Mouse (Mus musculus) layer of hippocampus, postnatal 10 days (tissue): Measurements from ENCODE around the gene Smarcad1. TPM values are rescaled to one million over a fixed set of nuclear protein-coding genes. Genes with fewer than 3 reads are reported as not detected.

Experiments used
- DNase-seq, 2 experiments: peaks; one replicate each; pipeline ENCODE4 v3.0.0; 2021; ENCODE audit warnings: low spot score in 2 of 2
- total RNA-seq, 2 experiments: library from RNA; stranded (reverse); gene quantifications; 2 replicates each; pipeline ENCODE4 v1.2.3; 2021

Gene Smarcad1
- total RNA-seq, 2 experiments from 2014 or later = 46.4 to 48.2 TPM

DNA sequence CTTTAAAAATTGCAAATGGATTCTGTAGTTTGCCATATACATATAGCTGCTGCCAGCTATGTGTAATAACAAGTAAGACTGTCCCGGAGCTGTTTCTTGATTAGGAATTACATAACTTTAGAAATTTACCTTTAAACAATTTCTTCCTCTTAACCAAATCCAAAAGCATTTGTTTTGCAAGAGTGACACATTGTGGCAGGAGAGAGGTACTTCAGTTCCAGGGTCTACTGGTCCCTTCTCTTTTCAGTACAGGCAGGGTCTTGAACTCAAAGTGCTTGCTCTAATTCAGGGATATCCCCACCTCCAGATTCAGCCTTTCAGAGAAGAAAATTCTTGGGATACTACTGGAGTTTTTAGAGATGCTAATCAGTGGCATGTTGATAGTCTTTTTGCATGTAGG is 36.8 kb downstream of the Smarcad1 start:
- DNase-seq = no peak

DNA sequence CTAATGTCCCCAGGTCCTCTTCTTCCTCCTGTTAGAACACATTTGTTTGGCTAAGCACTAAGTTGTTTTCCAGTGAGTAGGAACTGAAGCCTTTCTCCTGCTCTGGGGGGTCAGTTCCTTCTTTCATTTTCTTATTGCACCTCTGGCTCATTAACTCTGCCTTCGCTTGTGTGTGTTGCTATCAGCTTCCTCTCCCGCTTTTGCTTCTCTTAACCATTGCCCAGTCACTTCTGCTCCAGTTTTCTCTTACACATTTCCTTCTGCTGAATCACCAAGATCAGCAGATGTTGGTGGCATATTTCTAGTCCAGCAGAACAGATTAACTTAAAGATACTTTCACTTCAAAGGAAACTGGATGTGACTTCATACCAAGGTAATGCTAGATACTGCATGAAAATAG is 72.5 kb downstream of the Smarcad1 start:
- DNase-seq = no peak

DNA sequence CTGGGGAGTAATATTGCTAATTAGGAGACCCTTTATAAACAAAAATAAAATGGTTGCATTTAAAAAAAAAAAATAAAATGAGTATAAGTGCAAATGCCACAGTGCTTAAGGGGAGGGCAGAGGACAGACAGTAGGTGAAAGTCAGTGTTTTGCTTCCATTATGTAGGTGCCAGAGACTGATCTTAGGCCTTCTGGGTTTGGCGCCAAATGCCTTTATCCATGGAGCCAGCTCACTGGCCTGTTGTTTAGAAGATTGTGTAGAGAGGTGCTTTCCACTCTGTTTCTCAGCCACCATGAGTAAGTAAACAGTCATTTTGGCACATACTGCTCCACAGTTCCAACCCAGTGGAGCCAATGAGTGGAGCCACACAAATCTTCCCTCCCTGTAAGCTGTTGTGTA is 75.2 kb downstream of the Smarcad1 start:
- DNase-seq = no peak

DNA sequence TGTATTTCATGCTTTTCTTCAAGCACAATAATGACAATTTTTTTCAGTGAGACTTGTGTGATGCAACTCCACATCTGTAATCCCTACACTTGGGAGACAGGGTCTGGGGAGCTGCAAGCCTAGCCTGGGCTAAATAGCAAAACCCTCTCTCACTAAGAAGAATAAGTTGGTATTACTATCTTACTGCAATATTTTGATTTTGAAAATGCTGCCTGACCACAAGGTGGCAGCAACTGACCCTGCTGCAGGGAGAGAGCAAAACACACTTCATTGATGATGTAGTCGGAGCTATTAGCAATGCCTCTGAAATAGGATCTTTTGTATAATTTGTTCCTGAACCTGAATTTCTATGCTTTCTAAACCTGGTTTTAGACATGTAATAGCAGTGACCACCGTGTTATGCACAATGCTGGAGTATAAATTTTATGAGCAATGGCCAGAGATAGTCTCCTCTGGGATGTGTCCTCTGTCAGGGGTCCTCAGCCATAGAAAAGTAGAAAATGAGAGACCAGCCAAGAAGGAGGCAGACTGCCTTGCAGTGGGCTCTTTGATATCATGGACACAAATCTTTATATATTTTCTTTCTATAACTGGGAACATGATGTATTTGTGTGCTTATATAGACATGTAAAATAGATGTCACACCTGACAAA is 83.8 kb downstream of the Smarcad1 start:
- DNase-seq = peak; percentile 70 to 71

DNA sequence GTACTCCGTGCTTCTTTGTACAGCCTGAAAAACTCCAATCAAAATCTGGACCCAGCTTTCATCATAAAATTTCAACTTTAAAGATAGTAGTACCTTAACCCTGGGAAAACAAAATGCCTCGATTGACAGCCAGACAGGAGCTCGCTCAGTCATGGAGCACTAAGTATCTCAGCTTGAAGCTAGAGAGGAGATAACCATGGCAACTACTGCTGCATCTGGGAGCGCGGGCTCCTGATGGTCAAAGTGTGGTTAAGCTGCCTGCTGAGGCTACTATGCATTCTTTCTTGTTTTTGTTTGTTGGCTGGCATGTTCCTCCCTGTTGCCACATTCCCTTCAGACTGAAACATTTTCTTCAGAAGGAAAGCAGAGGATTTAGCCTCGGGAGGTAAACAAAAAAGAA is 90.0 kb downstream of the Smarcad1 start:
- no peak for DNase-seq

DNA sequence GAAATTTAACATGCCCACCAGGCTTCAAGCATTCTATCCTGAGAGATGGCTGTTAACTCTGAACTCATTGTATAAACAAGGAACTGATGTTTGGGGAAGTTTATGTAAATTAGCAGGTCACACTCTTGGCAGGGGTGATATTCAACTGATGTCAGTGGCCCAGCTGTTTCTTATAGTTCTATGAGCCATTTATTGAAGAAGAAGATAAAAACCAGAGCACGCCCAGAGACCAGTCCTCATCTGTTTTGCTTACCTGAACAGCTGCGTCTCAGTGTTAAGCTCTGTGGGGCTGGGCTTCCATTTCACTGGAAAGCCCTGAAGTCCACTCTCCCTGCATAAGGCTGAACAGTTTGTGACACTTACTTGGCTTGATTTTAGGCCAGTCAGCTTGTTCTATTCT is 95.4 kb downstream of the Smarcad1 start:
- no peak for DNase-seq

DNA sequence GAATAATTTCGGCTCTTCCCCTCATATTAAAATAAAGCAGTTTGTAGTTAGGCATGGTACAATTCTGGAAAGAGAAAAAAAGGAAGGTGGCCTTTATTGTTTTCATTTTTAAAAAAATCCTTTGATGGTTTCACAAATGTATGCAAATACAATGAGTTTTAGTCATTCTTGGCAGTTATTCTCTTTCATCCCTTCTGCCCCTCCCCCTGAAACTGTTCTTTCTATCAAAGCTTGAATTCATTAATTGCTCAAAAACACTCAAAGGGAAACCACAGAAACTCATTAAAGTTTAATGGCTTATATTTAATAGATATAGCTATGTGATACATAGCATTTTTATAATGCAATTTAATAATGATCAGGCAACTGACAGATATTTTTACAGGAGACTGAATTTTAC is 95.9 kb downstream of the Smarcad1 start:
- DNase-seq = no peak

DNA sequence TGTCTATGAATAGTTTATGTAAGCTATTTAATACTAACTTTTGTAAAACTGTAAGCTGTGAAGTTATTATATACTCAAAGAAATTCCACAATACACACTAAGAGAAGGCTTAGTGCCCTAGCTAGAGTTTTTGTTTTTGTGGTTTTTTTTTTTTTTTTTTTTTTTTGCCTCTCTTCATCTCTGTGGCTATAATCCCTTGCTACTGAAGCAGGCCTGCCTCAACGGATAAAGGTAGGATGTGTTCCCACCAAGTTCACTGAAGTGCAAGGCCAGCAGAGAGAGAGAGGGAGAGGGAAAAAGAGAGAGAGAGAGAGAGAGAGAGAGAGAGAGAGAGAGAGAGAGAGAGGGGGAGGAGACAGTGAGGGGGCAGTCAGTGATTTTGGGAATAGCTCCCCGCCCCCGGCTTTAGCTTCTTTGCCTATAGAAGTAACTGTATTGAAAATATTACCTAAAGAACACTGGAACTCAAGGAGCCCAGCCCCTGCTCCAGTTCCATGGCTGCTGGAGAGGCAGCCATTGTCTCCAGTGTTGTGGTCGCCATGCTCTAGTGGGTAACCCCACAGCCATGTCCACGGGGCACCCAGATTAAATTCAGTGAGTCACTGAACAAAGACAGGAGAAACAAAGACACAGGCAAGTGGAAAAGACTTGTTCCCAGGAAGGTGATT is 97.8 kb downstream of the Smarcad1 start:
- no peak for DNase-seq

DNA sequence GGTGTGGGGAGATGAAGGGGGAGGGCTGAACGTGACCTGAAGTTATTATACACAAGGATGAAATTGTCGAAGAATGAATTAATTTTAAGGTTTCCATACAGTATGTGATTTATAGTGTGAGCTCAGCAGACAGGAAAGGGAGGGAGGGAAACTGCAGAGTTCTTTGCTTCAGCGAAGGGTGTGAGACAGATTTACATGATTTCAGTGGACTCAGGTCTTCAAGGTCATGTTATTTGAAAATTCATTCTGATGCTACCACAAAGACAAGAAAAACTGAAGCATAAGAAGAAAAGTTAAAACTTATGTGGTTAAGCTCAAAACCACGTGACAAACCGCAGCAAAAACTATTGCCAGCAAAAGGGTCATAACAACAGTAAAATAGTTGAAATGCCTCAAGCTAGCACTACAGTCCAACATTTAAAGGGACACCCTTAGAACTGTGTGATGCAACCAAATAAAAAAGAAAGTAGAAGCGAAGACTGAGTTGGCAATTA is 98.4 kb downstream of the Smarcad1 start:
- no peak for DNase-seq

DNA sequence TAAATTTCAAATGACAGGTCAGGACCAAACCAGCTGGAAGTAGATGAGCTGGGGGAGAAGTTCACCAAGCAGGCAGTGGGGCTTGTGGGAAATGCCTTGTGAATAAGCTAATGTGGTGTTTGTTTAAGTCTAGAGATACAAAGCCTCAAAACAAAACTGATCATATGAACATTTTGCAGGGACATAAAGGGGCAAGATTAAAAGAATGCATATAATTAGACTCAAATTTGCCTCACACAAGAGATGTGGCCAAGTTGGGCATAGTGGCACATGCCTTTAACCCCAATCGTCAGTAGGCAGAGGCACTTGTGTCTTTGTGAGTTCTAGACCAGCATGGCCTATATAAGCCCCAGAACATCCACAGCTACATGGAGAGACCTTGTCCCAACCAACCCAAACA is 99.9 kb downstream of the Smarcad1 start:
- no peak for DNase-seq

DNA sequence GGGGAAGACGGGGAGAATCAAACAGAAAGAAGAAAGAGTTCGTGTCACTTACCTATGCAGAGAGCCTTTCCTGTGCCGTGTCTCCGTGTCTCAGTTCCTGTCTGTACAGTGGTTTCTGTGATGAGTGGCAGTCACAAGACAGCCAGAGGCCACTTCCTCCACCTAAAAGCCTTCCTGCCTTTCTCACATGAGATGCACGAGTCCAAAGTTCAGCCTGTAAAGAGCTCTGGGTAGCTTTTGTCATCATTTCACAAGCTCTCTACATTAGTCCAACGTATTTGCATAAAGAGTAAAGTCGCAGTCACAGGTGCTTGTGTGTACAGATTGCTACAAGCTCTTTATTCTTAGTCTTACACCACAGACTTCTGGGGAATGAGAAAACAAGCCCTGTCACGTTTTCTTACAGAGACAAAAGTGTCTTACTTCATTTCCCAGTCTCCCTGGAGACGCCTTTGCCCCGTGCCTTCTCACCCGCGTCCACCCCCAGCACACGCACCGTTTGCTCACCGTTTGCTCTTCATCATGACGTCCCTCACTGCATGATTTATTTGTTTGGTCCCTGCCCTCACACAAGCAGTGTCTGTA is 102.3 kb downstream of the Smarcad1 start, which contains the start of gene Hpgds:
Gene Hpgds (minus strand): TSS at position 288 of the 585 bp plus-strand sequence.
- no peak for DNase-seq

DNA sequence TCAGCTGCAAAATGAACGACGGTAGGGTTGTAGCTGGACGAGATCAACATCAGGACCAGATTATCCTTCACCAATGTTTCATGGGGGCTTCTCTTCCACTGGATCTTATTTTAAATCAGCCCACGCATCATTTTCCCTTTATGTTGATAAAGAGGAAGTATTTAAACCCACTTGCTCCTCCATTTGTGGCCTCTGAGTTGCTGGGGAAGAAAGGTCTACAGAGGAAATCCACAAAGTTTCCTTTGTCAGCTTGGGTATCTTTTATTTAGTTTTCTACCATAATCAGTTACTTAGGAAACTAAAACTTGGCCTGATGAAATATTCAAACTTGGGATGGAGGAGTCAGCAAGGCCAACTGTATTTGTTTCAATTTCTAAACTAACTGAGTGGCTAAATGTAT is 104.0 kb downstream of the Smarcad1 start:
- no peak for DNase-seq

DNA sequence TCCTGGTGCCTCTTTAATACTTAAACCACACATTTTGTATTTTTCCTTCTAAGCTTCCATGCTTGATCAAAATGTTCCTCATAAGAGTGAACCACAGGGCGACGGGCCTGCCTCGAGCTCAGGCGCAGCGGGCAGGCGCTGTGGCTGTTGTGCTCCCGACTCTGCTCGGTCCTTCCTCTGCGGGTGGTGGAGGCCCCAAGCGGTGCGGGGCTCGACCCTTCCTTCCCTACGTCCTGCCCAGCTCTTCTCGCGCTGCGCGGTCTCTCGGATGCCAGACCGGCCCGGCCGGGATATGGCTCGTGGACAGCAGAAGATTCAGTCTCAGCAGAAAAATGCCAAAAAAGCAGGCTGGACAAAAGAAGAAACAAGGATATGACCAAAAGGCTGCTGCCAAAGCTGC is 108.3 kb downstream of the Smarcad1 start:
- no peak for DNase-seq

DNA sequence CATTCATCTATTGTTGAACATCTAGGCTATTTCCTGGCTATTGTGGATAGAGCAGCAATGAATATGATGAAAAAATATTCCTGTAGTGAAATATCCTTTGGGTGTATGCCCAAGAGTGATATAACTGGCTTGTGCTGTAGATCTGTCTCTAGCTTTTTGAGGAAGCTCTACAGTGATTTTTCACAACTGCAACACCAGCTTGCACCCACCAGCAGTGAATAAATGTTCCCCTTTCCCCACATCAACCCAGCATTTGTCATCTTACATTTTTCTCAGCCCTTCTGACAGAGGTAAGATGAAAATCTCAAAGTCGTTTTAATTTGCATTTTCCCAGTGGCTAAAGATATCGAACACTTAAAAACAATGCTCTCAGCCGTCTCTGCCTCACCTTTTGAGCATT is 111.2 kb downstream of the Smarcad1 start:
- DNase-seq = no peak

DNA sequence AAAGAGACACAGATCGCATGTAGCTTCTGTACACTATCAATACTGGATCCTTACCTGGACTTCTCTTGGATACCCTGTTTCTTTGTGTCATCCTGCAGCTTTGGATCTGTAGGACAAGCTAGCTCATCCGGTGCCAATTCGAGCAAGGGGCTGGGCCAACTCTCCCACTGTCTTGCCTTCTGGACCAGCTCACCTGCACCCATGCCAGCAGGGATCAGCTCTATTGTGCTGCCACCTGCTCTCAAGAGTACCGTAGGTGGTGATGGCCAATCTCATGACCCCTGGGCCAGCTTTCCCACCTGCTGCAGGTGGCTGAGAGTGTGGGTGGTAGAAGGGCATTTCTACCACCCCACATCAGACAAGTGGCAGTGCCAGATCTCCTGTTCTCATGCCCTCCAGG is 114.7 kb downstream of the Smarcad1 start:
- no peak for DNase-seq

DNA sequence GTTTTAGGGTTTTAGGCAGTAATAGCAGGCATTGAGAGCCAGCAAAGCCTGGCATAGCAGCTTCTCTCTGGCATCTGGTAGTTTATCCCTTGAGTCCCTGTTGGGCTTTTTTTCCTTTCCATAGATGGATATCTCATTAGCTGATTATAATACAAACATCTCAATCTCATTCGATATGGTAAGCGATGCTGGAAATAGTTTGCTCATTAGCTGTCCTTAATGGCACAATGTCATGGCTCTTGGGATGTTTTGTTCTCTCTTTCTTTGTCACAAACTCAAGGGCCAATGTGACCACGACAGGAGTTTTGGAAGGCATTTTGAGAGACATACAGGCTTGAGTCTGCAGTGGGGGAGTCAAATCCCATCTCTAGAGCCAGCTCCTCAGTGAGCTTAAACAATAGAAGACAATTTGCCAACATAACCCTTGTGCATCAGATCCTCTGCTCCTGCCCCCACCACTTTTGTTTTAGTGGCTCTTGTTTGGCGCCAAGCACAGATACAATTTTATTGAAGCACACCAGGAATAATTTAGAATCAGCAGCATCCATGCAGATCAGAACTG is 117.1 kb downstream of the Smarcad1 start:
- DNase-seq = no peak

DNA sequence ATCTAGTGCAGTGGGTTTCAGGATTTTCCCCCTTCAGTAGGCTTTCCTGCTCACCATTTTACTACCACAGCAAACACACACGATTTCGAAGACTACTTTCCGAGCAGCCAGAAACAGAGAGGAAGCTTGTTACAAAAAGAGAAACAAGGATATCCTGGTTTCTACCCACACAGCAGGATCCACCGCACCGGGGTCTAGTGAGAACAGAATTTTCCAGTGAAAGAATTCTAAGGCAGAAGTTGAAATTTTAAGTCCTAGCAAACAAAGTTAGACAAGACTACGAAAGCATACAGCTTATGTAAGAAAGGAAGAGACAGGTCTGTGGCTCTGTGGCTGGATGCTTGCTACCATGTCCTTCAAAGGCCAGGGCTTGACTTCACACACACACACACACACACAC is 121.8 kb downstream of the Smarcad1 start:
- no peak for DNase-seq

DNA sequence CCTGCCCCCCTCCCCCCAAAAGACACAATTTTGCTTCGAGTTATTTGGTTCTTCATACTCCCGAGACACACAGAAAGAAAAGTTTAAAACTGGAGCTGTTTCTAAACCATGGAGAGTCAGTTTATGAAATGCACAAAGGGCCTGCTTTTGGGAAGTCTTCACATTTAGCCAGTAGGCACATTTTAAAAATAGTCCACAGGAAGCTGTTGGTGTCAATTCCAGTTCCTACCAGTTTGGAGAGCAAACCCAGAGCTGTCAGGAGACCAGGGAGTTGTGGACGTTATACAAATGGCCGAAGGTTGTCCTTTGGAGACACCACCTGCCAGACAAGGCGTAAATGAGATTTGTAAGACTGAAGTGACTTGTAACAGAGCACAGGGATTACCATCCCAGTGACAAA is 122.6 kb downstream of the Smarcad1 start:
- no peak for DNase-seq
